Mouse (Mus musculus) myocyte (in vitro differentiated cells): ENCODE data around the gene Tmem56.

ENCODE experiments used
- E2F4 ChIP-seq: IDR thresholded peaks from one replicate; pipeline ENCODE4 v1.6.1; 2011; ENCODE audit warnings: mild to moderate bottlenecking, control low read depth, moderate library complexity; ENCODE audit not compliant: insufficient read depth
- MAX ChIP-seq: IDR thresholded peaks from one replicate; pipeline ENCODE4 v1.6.1; 2011; ENCODE audit warnings: low read depth, mild to moderate bottlenecking, control low read depth
- MYOD1 ChIP-seq, 3 experiments: IDR thresholded peaks; one replicate each; pipeline ENCODE4 v1.6.1; 2011; ENCODE audit warnings: control low read depth in 2 of 3, low read depth in 2 of 3, mild to moderate bottlenecking in 2 of 3, moderate library complexity in 1 of 3; ENCODE audit not compliant: insufficient read length in 2 of 3, control insufficient read depth in 1 of 3
- POLR2A ChIP-seq: IDR thresholded peaks from one replicate; pipeline ENCODE4 v1.6.1; 2011; ENCODE audit warnings: low read depth, mild to moderate bottlenecking, control low read depth, moderate library complexity; ENCODE audit not compliant: insufficient read length
- POLR2AphosphoS2 ChIP-seq: IDR thresholded peaks from one replicate; pipeline ENCODE4 v1.6.1; 2011; ENCODE audit warnings: low read depth, control low read depth; ENCODE audit not compliant: insufficient read length
- TCF12 ChIP-seq: IDR thresholded peaks from one replicate; pipeline ENCODE4 v1.6.1; 2011; ENCODE audit warnings: mild to moderate bottlenecking, control low read depth; ENCODE audit not compliant: poor library complexity, insufficient read depth, severe bottlenecking
- TCF3 ChIP-seq: IDR thresholded peaks from one replicate; pipeline ENCODE4 v1.6.1; 2011; ENCODE audit warnings: low read depth, control low read depth; ENCODE audit not compliant: insufficient read length
- USF1 ChIP-seq: IDR thresholded peaks from one replicate; pipeline ENCODE4 v1.6.1; 2011; ENCODE audit warnings: low read depth, mild to moderate bottlenecking, control low read depth, moderate library complexity

GRCm38 (mm10) chr3:121206202-121206882 is 76.6 kb downstream of the Tmem56 start:
- no peak for TF ChIP-seq E2F4
- no peak for TF ChIP-seq POLR2A
- no peak for TF ChIP-seq POLR2AphosphoS2
- no peak for TF ChIP-seq MAX
- no peak for TF ChIP-seq TCF3
- TF ChIP-seq USF1, result no peak
- no peak for TF ChIP-seq MYOD1 (IDR thresholded peaks at IDR 0.05; ENCODE audit: control insufficient read depth in 1 of 3, insufficient read length in 2 of 3, low read depth in 2 of 3)
- TF ChIP-seq TCF12, result no peak
